Mouse (Mus musculus) lung, embryonic 16.5 days (tissue): ENCODE data around the gene St3gal5. TPM values are rescaled to one million over a fixed set of nuclear protein-coding genes. Genes with fewer than 3 reads are reported as not detected.

Source experiments
- ATAC-seq: fragments of 200-750 bp; cut with Nextera tagmentation; 2 replicates; pipeline ENCODE4 v1.8.0; 2017; ENCODE audit warnings: low read depth, mild to moderate bottlenecking, moderate library complexity
- H3K27ac ChIP-seq: fragments of 300-500 bp; sonication (generic); 2 replicates; pipeline ENCODE4 v1.5.1; 2014; ENCODE audit warnings: mild to moderate bottlenecking, control low read depth, low read length
- H3K27me3 ChIP-seq: fragments of 300-500 bp; sonication (generic); 2 replicates; pipeline ENCODE4 v1.6.1; 2014; ENCODE audit warnings: low read depth, low read length, mixed read lengths; ENCODE audit not compliant: control insufficient read depth, insufficient read depth
- H3K36me3 ChIP-seq: fragments of 300-500 bp; sonication (generic); 2 replicates; pipeline ENCODE4 v1.6.1; 2014; ENCODE audit warnings: low read length; ENCODE audit not compliant: control insufficient read depth, insufficient read depth
- H3K4me1 ChIP-seq: fragments of 300-500 bp; sonication (generic); replicated peaks from 2 replicates; pipeline ENCODE4 v1.6.1; 2014; ENCODE audit warnings: low read length, mixed read lengths; ENCODE audit not compliant: control insufficient read depth, insufficient read depth
- H3K4me2 ChIP-seq: fragments of 300-500 bp; sonication (generic); 2 replicates; pipeline ENCODE4 v1.6.1; 2014; ENCODE audit warnings: low read depth, low read length, control low read depth
- H3K4me3 ChIP-seq: fragments of 300-500 bp; sonication (generic); 2 replicates; pipeline ENCODE4 v1.5.1; 2014; ENCODE audit warnings: mild to moderate bottlenecking, low read length, control low read depth
- H3K9ac ChIP-seq: fragments of 300-500 bp; sonication (generic); 2 replicates; pipeline ENCODE4 v1.6.1; 2014; ENCODE audit warnings: low read length, control low read depth
- H3K9me3 ChIP-seq: fragments of 300-500 bp; sonication (generic); 2 replicates; pipeline ENCODE4 v1.6.1; 2016; ENCODE audit warnings: low read length; ENCODE audit not compliant: control insufficient read depth
- WGBS: fragments of 180-500 bp; shearing (Covaris S2); extraction: QIAGEN DNeasy Blood & Tissue Kit; methylation state at CpG from one replicate; pipeline ENCODE4 v1.1.7; 2014; 5-methylcytosine and 5-hydroxymethylcytosine counted together
- polyA plus RNA-seq: library from polyadenylated mRNA; unstranded; fragments of >200 nt; fragmentation: Nextera tagmentation; extraction: Ambion mirVana; gene quantifications from 2 replicates; pipeline ENCODE4 v1.2.1, GENCODE M21; 2015

St3gal5 gene
- polyA plus RNA-seq, 1 experiment from 2014 or later: 40.5 TPM

DNA sequence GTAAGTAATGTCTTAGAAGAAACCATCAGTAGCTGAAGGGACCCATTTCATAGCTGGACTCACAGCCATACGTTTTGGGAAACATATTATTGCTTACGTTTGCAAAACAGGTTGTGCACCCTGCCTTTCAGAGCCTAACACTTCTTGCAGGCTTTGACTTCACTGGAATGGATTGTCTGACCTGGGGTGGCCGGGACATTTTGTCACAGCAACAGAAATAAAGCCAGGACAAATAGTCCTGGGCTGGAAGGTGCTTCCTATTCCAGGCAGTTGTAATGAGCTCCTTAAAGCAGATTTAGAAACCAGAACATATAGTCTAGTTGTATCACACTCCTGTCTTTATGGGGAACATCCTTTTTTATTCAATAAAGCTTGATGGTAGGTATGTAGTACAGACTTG, 63.6 kb downstream of the St3gal5 start:
- Histone ChIP-seq H3K27ac (no peak overlapping the region), H3K4me1 (peaks cover 10% of the 10 kb centered on the region), H3K4me3 (no peak overlapping the region), H3K27me3 (no peaks in the 10 kb centered on the region), H3K9me3 (no peaks in the 10 kb centered on the region), H3K9ac (no peak overlapping the region), H3K4me2 (no peak overlapping the region), H3K36me3 (no peaks in the 10 kb centered on the region)
- 81% methylated on average over 3 of the region's 3 CpGs for WGBS
- ATAC-seq: no peak

DNA sequence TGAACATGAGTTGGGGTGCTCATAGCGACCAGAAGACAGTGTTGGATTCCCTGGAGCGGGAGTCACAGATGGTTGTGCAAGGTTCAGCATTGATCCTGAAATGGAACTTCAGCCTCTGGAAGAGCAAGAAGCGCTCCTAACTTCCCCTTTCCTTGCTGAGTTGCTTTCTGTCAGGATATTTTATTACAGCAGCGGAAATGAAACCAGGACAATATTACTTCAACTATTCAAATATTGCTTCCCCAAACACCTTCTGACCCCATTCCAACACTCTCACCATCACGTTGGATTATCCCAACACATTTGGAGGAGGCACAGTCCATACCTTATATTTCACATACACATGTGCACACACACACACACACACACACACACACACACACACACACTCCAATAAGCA, 64.4 kb downstream of the St3gal5 start:
- Histone ChIP-seq H3K36me3 (no peaks in the 10 kb centered on the region), H3K27me3 (no peaks in the 10 kb centered on the region), H3K9me3 (no peaks in the 10 kb centered on the region), H3K4me1 (peaks cover 10% of the 10 kb centered on the region), H3K27ac (no peak overlapping the region), H3K4me3 (no peak overlapping the region), H3K4me2 (no peak overlapping the region), H3K9ac (no peak overlapping the region)
- WGBS: 62% methylated on average over 5 of the region's 5 CpGs
- ATAC-seq: no peak

GRCm38 (mm10) chr6:72162155-72162890, 64.9 kb downstream of the St3gal5 start:
- Histone ChIP-seq H3K4me1 (peaks cover 10% of the 10 kb centered on the region), H3K9ac (no peak overlapping the region), H3K27me3 (no peaks in the 10 kb centered on the region), H3K9me3 (no peaks in the 10 kb centered on the region), H3K4me2 (no peak overlapping the region), H3K4me3 (no peak overlapping the region), H3K27ac (no peak overlapping the region), H3K36me3 (no peaks in the 10 kb centered on the region)
- WGBS: 17% methylated on average over 19 of the region's 19 CpGs
- no peak for ATAC-seq

DNA sequence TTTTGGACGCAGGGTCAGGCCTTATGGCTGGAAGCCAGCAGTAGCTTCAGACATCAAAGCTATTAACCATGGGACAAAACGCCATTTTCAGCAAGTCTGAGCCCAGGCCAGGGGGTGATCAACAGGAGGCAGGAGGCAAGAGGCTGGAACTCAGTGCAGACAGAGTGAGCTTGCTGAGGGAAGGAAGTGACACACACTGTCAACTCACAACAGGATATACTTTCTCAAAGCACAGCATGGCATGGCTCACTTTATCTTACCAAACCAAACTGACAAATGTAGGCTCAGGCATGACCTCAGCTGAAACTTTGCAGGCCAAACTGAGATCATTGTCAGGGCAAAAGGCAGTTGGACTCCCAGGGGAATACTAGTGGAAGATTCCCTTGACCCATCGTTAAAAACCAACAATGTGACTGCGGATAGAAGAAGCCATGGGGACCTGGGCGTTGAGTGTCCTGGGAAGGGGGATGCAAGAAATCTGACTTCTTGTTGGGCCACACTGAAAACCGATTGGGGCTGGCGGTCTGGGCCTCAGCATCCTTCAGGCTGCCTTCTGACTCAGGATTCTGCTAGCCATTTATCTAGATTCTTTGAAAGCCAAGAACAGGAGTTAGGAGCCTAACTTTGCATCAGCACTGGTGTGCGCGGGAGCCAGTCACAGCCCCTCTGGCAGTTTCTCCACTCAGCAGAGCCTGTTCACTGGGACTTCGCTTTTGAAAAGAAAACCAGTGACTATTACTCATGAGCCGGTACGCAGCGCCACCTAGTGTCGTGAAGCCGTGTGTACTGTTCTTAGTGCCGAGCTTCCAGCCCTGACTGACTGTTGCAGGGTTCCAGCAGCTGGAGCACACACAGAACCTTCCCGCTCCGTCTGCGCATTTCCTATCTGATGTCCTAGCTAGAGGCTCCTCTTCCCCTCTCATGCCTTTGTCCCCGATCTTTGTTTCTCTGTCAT, 67.2 kb downstream of the St3gal5 start:
- H3K4me1 ChIP-seq: peaks cover 10% of the 10 kb centered on the region
- H3K9ac ChIP-seq: peak overlapping the region; percentile 32; the same call in 1 of the 2 replicates
- H3K9me3 ChIP-seq: no peaks in the 10 kb centered on the region
- no peaks in the 10 kb centered on the region for H3K36me3 ChIP-seq
- H3K27ac ChIP-seq: 0 out of 2 replicates have a peak overlapping the region, but pooled peaks have one; percentile 11
- peak; percentile 92 for ATAC-seq
- no peaks in the 10 kb centered on the region for H3K27me3 ChIP-seq
- no peak overlapping the region for H3K4me3 ChIP-seq
- WGBS: 16% methylated on average over 20 of the region's 20 CpGs
- no peak overlapping the region for H3K4me2 ChIP-seq

DNA sequence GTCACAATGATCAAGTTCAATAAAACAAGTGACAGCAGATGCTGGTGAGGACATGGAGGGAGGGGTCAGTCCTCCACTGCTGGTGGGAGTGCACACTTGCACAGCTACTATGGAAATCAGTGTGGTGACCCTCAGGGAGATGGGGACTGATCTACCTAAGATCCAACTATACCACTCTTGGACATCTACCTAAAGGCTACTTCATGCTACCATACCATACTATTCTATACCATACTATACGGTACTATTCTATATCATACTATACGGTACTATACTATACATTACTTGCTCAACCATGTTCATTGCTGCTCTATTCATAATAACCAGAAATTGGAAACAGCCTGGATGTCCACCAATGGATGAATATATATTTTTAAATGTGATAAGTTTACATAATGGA, 68.5 kb downstream of the St3gal5 start:
- H3K9me3 ChIP-seq: no peaks in the 10 kb centered on the region
- 35% methylated on average over 2 of the region's 2 CpGs for WGBS
- H3K27me3 ChIP-seq: no peaks in the 10 kb centered on the region
- no peak overlapping the region for H3K27ac ChIP-seq
- peaks cover 10% of the 10 kb centered on the region for H3K4me1 ChIP-seq
- no peak for ATAC-seq
- no peaks in the 10 kb centered on the region for H3K36me3 ChIP-seq
- H3K4me2 ChIP-seq: no peak overlapping the region
- H3K4me3 ChIP-seq: no peak overlapping the region
- no peak overlapping the region for H3K9ac ChIP-seq

DNA sequence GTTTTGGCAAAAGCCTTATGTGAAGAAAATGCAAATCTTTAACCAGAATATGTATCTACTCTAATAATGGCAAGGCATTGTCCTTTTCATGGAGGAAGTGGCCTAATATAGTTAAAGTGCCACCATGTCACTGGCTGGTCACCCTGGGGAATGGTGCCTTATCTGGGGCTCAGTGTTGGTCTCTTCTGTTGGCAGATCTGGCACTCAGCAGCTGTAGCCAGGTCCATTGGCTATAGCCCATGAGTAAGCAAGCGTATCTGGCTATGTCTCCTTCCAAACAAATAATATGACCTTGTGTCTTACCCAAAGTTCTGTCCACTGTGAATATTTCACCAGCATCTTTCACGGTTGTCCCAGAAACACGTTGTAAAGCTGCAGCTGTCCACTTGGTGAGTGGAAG, 74.0 kb downstream of the St3gal5 start:
- no peaks in the 10 kb centered on the region for H3K4me1 ChIP-seq
- no peaks in the 10 kb centered on the region for H3K27me3 ChIP-seq
- H3K36me3 ChIP-seq: no peaks in the 10 kb centered on the region
- no peak for ATAC-seq
- no peak overlapping the region for H3K27ac ChIP-seq
- H3K9me3 ChIP-seq: no peaks in the 10 kb centered on the region
- no peak overlapping the region for H3K9ac ChIP-seq
- H3K4me3 ChIP-seq: no peak overlapping the region
- WGBS: 82% methylated on average over 3 of the region's 3 CpGs
- H3K4me2 ChIP-seq: no peak overlapping the region

DNA sequence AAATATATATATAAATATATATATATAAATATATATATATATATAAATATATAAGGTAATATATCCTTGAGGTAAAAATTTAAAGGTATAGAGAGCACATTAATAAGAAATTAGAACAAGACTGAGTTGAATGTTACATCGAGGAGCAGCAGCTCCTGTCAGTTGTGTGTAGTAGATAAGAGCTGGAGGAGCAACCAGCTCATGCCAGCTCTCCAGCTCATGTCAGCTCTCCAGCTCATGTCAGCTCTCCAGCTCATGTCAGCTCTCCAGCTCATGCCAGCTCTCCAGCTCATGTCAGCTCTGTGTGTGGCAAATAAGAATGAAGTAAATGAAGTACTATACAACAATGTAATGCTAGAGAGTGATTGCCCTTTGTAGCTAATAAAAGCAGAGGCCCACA, 76.0 kb downstream of the St3gal5 start:
- Histone ChIP-seq H3K9ac (no peak overlapping the region), H3K9me3 (no peaks in the 10 kb centered on the region), H3K4me2 (no peak overlapping the region), H3K4me3 (no peak overlapping the region), H3K27ac (no peak overlapping the region), H3K4me1 (no peaks in the 10 kb centered on the region), H3K36me3 (no peaks in the 10 kb centered on the region), H3K27me3 (no peaks in the 10 kb centered on the region)
- WGBS: 79% methylated on average over 1 of the region's 1 CpGs
- no peak for ATAC-seq

GRCm38 (mm10) chr6:72175419-72175818, 78.0 kb downstream of the St3gal5 start:
- no peak overlapping the region for H3K27ac ChIP-seq

GRCm38 (mm10) chr6:72176004-72176403, 78.6 kb downstream of the St3gal5 start:
- no peak overlapping the region for H3K9ac ChIP-seq
- no peak for ATAC-seq
- 71% methylated on average over 5 of the region's 5 CpGs for WGBS

More at GRCm38 (mm10) chr6:72175419-72175818, 78.0 kb downstream of the St3gal5 start:
- 32% methylated on average over 3 of the region's 3 CpGs for WGBS
- Histone ChIP-seq H3K4me2 (no peak overlapping the region), H3K4me3 (no peak overlapping the region), H3K4me1 (peaks cover 13% of the 10 kb centered on the region; the same call in 1 of the 2 replicates), H3K36me3 (no peaks in the 10 kb centered on the region), H3K27me3 (no peaks in the 10 kb centered on the region), H3K9ac (no peak overlapping the region), H3K9me3 (no peaks in the 10 kb centered on the region)
- ATAC-seq: no peak

More at GRCm38 (mm10) chr6:72176004-72176403, 78.6 kb downstream of the St3gal5 start:
- H3K9me3 ChIP-seq: no peaks in the 10 kb centered on the region
- no peaks in the 10 kb centered on the region for H3K36me3 ChIP-seq
- no peak overlapping the region for H3K4me3 ChIP-seq
- H3K27ac ChIP-seq: no peak overlapping the region
- peaks cover 14% of the 10 kb centered on the region for H3K4me1 ChIP-seq
- H3K27me3 ChIP-seq: no peaks in the 10 kb centered on the region
- no peak overlapping the region for H3K4me2 ChIP-seq
